Mouse (Mus musculus) hindbrain, embryonic 15.5 days (tissue): ENCODE measurements around the gene Papss2. TPM values are rescaled to one million over a fixed set of nuclear protein-coding genes. Genes with fewer than 3 reads are reported as not detected.
A peak's percentile ranks its signal among the peaks of the same experiment; 100 is the strongest.

Experiments used
- ATAC-seq: fragments of 200-750 bp; cut with Nextera tagmentation; 2 replicates; pipeline ENCODE4 v1.8.0; 2017; ENCODE audit warnings: low read depth, moderate number of reproducible peaks, moderate TSS enrichment; ENCODE audit not compliant: low FRiP score
- H3K27ac ChIP-seq: fragments of 300-500 bp; sonication (generic); replicated peaks from 2 replicates; pipeline ENCODE4 v1.5.1; 2015; ENCODE audit warnings: mild to moderate bottlenecking, inconsistent platforms
- H3K27me3 ChIP-seq: fragments of 300-500 bp; sonication (generic); 2 replicates; pipeline ENCODE4 v1.6.1; 2015; ENCODE audit warnings: control low read depth, inconsistent platforms
- H3K36me3 ChIP-seq: fragments of 300-500 bp; sonication (generic); 2 replicates; pipeline ENCODE4 v1.6.1; 2015; ENCODE audit warnings: control low read depth, inconsistent platforms
- H3K4me1 ChIP-seq: fragments of 300-500 bp; sonication (generic); replicated peaks from 2 replicates; pipeline ENCODE4 v1.6.1; 2015; ENCODE audit warnings: control low read depth, inconsistent platforms
- H3K4me2 ChIP-seq: fragments of 300-500 bp; sonication (generic); 2 replicates; pipeline ENCODE4 v1.6.1; 2015; ENCODE audit warnings: moderate library complexity, mild to moderate bottlenecking, inconsistent platforms
- H3K4me3 ChIP-seq: fragments of 300-500 bp; sonication (generic); 2 replicates; pipeline ENCODE4 v1.5.1; 2015; ENCODE audit warnings: mild to moderate bottlenecking, inconsistent platforms
- H3K9ac ChIP-seq: fragments of 300-500 bp; sonication (generic); 2 replicates; pipeline ENCODE4 v1.6.1; 2015; ENCODE audit warnings: inconsistent platforms
- H3K9me3 ChIP-seq: fragments of 300-500 bp; sonication (generic); 2 replicates; pipeline ENCODE4 v1.6.1; 2016; ENCODE audit warnings: control low read depth, inconsistent platforms
- WGBS: fragments of 180-500 bp; shearing (Covaris S2); methylation state at CpG from one replicate; pipeline ENCODE4 v1.1.7; 2015; 5-methylcytosine and 5-hydroxymethylcytosine counted together
- polyA plus RNA-seq: library from polyadenylated mRNA; unstranded; fragments of >200 nt; fragmentation: Nextera tagmentation; extraction: Ambion mirVana; gene quantifications from 2 replicates; pipeline ENCODE4 v1.2.1, GENCODE M21; 2015

Papss2 gene
- polyA plus RNA-seq, 1 experiment from 2014 or later: 1.2 TPM

GRCm38 (mm10) chr19:32569725-32570124 is 25.9 kb upstream of the Papss2 start:
- Histone ChIP-seq H3K27ac (no peak overlapping the region), H3K4me2 (no peak overlapping the region), H3K9me3 (no peaks in the 10 kb centered on the region), H3K4me3 (no peak overlapping the region), H3K9ac (no peak overlapping the region), H3K4me1 (no peaks in the 10 kb centered on the region), H3K27me3 (no peaks in the 10 kb centered on the region), H3K36me3 (no peaks in the 10 kb centered on the region)
- ATAC-seq: no peak
- 84% methylated on average over 5 of the region's 5 CpGs for WGBS

- no peak for ATAC-seq
- Histone ChIP-seq H3K9ac (no peak overlapping the region), H3K4me2 (no peak overlapping the region), H3K27me3 (no peaks in the 10 kb centered on the region), H3K4me3 (no peak overlapping the region), H3K9me3 (no peaks in the 10 kb centered on the region), H3K36me3 (no peaks in the 10 kb centered on the region), H3K4me1 (no peaks in the 10 kb centered on the region), H3K27ac (no peak overlapping the region)
- 76% methylated on average over 2 of the region's 2 CpGs for WGBS
Measured at GRCm38 (mm10) chr19:32572191-32572590, 23.4 kb upstream of the Papss2 start.

- H3K36me3 ChIP-seq: no peaks in the 10 kb centered on the region
- 87% methylated on average over 6 of the region's 6 CpGs for WGBS
- no peak for ATAC-seq
Measured at GRCm38 (mm10) chr19:32573259-32573658, 22.3 kb upstream of the Papss2 start.

GRCm38 (mm10) chr19:32574846-32575245 is 20.7 kb upstream of the Papss2 start:
- H3K9me3 ChIP-seq: no peaks in the 10 kb centered on the region
- no peak overlapping the region for H3K4me2 ChIP-seq
- ATAC-seq: no peak
- no peaks in the 10 kb centered on the region for H3K36me3 ChIP-seq
- no peaks in the 10 kb centered on the region for H3K27me3 ChIP-seq
- H3K9ac ChIP-seq: no peak overlapping the region
- H3K4me3 ChIP-seq: no peak overlapping the region
- H3K4me1 ChIP-seq: no peaks in the 10 kb centered on the region
- H3K27ac ChIP-seq: no peak overlapping the region
- WGBS: 89% methylated on average over 3 of the region's 3 CpGs

More at GRCm38 (mm10) chr19:32573259-32573658, 22.3 kb upstream of the Papss2 start:
- no peak overlapping the region for H3K9ac ChIP-seq
- no peaks in the 10 kb centered on the region for H3K27me3 ChIP-seq
- H3K4me1 ChIP-seq: no peaks in the 10 kb centered on the region
- H3K4me3 ChIP-seq: no peak overlapping the region
- no peak overlapping the region for H3K4me2 ChIP-seq
- H3K9me3 ChIP-seq: no peaks in the 10 kb centered on the region
- H3K27ac ChIP-seq: no peak overlapping the region

GRCm38 (mm10) chr19:32577749-32578148 is 17.8 kb upstream of the Papss2 start:
- Histone ChIP-seq H3K9me3 (no peaks in the 10 kb centered on the region), H3K27me3 (no peaks in the 10 kb centered on the region), H3K4me1 (no peaks in the 10 kb centered on the region), H3K4me2 (no peak overlapping the region), H3K4me3 (no peak overlapping the region), H3K9ac (no peak overlapping the region), H3K27ac (no peak overlapping the region), H3K36me3 (no peaks in the 10 kb centered on the region)
- WGBS: 20% methylated on average over 1 of the region's 1 CpGs
- ATAC-seq: 0 out of 2 replicates have a peak, but pooled peaks have one; percentile 48

- Histone ChIP-seq H3K27ac (no peak overlapping the region), H3K4me2 (no peak overlapping the region), H3K4me1 (no peaks in the 10 kb centered on the region), H3K4me3 (no peak overlapping the region), H3K9ac (no peak overlapping the region), H3K27me3 (no peaks in the 10 kb centered on the region), H3K36me3 (no peaks in the 10 kb centered on the region), H3K9me3 (no peaks in the 10 kb centered on the region)
- no peak for ATAC-seq
- WGBS: 90% methylated on average over 4 of the region's 4 CpGs
Measured at GRCm38 (mm10) chr19:32583091-32583766, 12.4 kb upstream of the Papss2 start.

- Histone ChIP-seq H3K4me2 (no peak overlapping the region), H3K4me1 (no peaks in the 10 kb centered on the region), H3K9ac (no peak overlapping the region), H3K9me3 (no peaks in the 10 kb centered on the region), H3K36me3 (no peaks in the 10 kb centered on the region), H3K27ac (no peak overlapping the region), H3K27me3 (no peaks in the 10 kb centered on the region), H3K4me3 (no peak overlapping the region)
- 60% methylated on average over 6 of the region's 6 CpGs for WGBS
- ATAC-seq: no peak
Measured at GRCm38 (mm10) chr19:32587727-32588126, 7.9 kb upstream of the Papss2 start.

GRCm38 (mm10) chr19:32592749-32593148 is 2.8 kb upstream of the Papss2 start:
- Histone ChIP-seq H3K27ac (no peak overlapping the region), H3K36me3 (no peaks in the 10 kb centered on the region), H3K4me1 (peaks cover 10% of the 10 kb centered on the region), H3K4me2 (no peak overlapping the region), H3K4me3 (no peak overlapping the region), H3K9me3 (no peaks in the 10 kb centered on the region), H3K27me3 (peaks cover 25% of the 10 kb centered on the region), H3K9ac (no peak overlapping the region)
- 94% methylated on average over 7 of the region's 7 CpGs for WGBS
- no peak for ATAC-seq

- Histone ChIP-seq H3K9ac (no peak overlapping the region), H3K4me3 (no peak overlapping the region), H3K27ac (no peak overlapping the region), H3K9me3 (no peaks in the 10 kb centered on the region), H3K36me3 (no peaks in the 10 kb centered on the region), H3K4me2 (no peak overlapping the region), H3K27me3 (peaks cover 25% of the 10 kb centered on the region), H3K4me1 (peaks cover 10% of the 10 kb centered on the region)
- 80% methylated on average over 5 of the region's 5 CpGs for WGBS
- no peak for ATAC-seq
Measured at GRCm38 (mm10) chr19:32593870-32594269, 1.7 kb upstream of the Papss2 start.

GRCm38 (mm10) chr19:32595131-32595505 is 472 bp upstream of the Papss2 start:
- peak overlapping the region; percentile 55 for H3K4me3 ChIP-seq
- peak overlapping the region; percentile 94 for H3K4me2 ChIP-seq
- peak overlapping the region; percentile 43 for H3K9ac ChIP-seq
- H3K27me3 ChIP-seq: peaks cover 25% of the 10 kb centered on the region
- H3K27ac ChIP-seq: no peak overlapping the region
- WGBS: 23% methylated on average over 8 of the region's 8 CpGs
- ATAC-seq: no peak
- H3K36me3 ChIP-seq: no peaks in the 10 kb centered on the region
- H3K9me3 ChIP-seq: no peaks in the 10 kb centered on the region
- peaks cover 10% of the 10 kb centered on the region for H3K4me1 ChIP-seq

GRCm38 (mm10) chr19:32599006-32599405 is 3.4 kb downstream of the Papss2 start:
- H3K4me1 ChIP-seq: peaks cover 10% of the 10 kb centered on the region
- H3K9me3 ChIP-seq: no peaks in the 10 kb centered on the region
- no peak overlapping the region for H3K4me2 ChIP-seq
- no peak overlapping the region for H3K27ac ChIP-seq
- WGBS: 76% methylated on average over 7 of the region's 7 CpGs
- H3K27me3 ChIP-seq: peaks cover 23% of the 10 kb centered on the region
- no peak for ATAC-seq
- H3K4me3 ChIP-seq: no peak overlapping the region
- H3K36me3 ChIP-seq: no peaks in the 10 kb centered on the region
- H3K9ac ChIP-seq: no peak overlapping the region

GRCm38 (mm10) chr19:32599436-32599835 is 3.8 kb downstream of the Papss2 start:
- H3K27ac ChIP-seq: no peak overlapping the region
- ATAC-seq: no peak
- peaks cover 10% of the 10 kb centered on the region for H3K4me1 ChIP-seq
- no peaks in the 10 kb centered on the region for H3K36me3 ChIP-seq
- no peak overlapping the region for H3K4me2 ChIP-seq
- no peaks in the 10 kb centered on the region for H3K9me3 ChIP-seq
- no peak overlapping the region for H3K4me3 ChIP-seq
- peaks cover 20% of the 10 kb centered on the region for H3K27me3 ChIP-seq
- 80% methylated on average over 5 of the region's 5 CpGs for WGBS
- no peak overlapping the region for H3K9ac ChIP-seq
